Mouse (Mus musculus) brain, adult 2 months (tissue): ENCODE data around the gene Med20.
A peak's percentile ranks its signal among the peaks of the same experiment; 100 is the strongest.
"Not testable (repeated sequence)": the region's sequence is repeated elsewhere in the genome, so short reads cannot be mapped to it uniquely, and the experiment has no call there.

Source experiments
- DNase-seq: peaks from one replicate; pipeline ENCODE4 v3.0.0; 2011; ENCODE audit warnings: low read depth, low spot score

Gene Med20

DNA sequence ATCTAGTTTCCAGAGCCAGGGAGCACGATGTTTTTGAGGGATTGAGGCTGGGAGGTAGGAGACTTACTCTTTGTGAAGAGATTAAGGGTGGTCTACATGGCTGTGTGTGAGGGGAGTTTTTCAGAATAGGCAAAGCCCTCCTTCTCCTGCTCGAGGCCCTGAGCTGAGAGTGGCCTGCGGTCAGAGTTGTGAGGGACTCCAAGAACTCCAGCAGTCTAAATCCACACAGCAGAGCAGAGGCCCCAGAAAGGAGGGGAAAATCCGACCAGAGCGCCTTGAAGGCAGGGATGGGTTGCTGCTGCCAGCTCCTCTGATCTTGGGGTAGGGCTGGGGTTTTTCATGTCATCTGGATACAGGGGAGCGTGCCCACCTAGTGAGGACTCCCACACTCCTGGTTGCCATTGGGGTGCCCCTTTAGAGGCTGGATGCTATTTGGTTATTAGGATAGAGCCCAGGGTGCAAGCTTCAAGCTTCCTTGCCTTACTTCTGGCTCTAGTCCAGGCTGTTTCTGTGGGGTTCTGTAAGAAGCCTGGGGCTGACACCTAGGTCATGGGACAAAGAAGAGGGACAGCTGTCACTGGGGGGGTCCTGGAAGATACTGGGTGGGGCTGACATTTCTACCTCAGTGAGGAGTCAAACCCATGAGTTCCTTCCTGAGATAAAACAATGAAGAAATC lies 15.1 kb upstream of the Med20 start:
- DNase-seq, result no peak

DNA sequence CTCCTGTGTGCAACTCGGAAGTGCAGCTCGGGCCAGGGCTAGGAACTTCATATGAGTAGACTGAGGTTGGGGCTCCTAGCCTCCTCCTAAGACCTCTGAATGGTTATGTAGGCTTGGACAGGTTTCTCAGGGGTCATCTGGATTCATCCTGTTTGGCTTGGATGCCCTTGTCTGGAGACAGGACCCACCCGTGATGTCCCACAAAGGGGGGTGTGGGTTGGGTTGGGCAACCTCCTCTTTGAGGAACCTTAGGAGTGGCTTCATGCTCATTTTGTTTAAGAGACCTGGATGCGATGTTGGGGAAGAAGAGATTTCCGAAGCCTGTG lies 14.6 kb upstream of the Med20 start:
- no peak for DNase-seq

DNA sequence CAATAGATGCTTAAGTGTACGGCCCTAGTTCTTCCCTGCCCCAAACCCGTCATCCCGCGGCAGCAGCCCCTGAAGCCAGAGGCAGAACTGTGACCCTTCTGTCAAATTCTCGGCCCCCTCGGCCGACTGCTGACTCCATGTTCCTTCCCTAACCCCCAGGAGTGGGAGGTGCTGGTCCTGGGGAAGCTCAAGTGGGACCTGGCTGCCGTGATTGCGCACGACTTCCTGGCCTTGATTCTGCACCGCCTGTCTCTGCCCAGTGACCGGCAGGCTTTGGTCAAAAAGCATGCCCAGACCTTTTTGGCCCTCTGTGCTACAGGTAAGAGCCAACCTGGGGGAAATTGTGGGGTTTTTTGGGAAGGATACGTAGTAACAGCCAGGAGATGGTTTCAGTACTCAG lies 14.1 kb upstream of the Med20 start:
- no peak for DNase-seq

DNA sequence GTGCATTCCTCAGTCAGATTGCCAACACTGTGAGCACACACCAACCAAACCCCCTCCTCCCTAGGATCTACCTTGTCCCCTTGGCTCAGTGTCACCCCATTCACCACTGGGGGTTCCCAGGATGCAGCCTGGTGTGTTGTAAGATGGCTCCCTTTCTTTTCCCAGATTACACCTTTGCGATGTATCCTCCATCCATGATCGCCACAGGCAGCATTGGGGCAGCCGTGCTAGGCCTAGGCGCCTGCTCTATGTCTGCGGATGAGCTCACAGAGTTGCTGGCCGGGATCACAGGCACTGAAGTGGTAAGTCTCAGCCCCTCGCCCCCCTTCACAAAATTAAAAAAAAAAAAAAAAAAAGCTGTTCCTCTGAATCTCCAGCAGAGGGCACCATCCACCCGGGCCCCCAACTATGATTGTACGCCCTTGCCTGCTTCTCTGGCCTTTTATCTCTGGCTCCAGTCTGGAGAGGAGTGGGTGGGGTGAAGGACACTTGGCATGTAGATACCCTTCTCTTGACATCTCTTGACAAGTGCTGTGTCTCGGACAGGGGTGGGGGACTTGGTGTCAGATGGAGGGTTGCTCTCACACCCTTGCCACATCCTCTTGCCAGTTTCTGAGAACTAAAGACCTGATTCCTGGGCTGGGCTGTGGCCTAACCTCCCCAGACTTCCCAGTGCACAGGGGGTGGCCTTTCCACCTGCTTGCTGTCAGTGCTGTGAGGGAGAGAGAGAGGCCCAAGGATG lies 13.4 kb upstream of the Med20 start:
- peak; percentile 48 for DNase-seq

DNA sequence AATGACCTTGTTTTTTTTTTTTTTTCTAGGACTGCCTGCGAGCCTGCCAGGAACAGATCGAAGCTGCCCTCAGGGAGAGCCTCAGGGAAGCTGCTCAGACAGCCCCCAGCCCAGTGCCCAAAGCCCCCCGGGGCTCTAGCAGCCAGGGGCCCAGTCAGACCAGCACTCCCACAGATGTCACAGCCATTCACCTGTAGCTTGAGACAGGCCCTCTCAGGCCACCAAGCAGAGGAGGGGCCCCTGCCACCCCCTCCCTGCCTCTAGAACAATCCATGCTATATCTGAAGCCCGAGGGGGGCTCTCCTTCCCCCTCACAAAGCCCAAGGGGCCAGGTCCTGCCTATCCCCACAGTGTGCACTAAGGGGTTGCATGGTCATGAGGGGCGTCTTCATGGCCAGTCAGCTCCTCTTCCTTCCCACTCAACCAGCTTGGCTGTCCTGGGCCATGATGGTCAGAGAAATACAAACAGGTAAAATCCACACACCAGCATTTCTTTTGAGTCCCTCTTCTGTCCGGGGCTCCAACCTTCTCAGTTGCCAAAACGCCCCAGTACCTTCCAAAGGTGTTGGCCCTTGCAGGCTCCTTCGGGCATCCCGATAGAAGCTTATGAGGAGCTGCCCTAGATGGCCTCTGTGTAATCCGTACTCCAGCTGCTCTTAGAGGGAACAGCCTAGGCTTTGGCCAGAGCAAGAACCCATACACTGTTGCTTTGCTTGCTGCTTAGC lies 12.6 kb upstream of the Med20 start:
- not testable (repeated sequence) for DNase-seq

DNA sequence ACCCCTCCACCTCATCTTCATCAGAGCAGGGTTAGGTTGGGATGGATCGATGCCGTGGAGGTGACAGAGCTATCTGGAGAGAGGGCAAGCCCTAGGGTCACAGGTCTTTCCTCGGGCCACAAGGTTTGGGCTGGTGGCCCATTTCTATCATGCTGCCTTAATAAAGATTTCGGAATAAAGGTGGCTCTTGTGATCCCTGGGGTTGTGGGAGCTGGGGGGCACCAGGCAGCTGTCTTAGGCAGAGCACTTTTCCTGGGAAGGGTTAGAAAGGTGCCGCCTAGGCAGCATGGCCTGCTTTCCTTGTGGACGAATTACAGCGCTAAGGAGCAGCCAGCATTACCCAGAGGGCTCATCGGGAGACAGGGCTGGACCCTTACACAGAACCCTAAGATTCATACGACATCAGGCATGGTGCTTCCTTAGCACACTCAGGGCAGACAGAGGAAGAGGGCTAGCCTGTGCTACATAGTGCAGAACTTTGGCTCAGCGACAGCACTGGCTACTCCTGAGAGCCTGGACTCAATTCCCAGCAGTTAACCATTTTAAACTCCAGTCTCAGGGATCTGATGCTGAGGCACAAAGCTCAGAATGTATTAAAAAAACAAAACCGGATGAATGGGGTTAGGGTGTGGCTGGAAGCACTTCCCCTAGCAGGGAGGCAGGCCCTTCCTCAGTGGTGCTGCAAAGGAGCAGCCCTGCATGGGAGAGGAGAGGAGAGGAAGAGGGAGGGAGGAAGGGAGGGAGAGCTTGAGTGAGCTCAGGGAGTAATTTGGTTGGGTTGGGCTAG lies 11.7 kb upstream of the Med20 start:
- DNase-seq, result no peak

DNA sequence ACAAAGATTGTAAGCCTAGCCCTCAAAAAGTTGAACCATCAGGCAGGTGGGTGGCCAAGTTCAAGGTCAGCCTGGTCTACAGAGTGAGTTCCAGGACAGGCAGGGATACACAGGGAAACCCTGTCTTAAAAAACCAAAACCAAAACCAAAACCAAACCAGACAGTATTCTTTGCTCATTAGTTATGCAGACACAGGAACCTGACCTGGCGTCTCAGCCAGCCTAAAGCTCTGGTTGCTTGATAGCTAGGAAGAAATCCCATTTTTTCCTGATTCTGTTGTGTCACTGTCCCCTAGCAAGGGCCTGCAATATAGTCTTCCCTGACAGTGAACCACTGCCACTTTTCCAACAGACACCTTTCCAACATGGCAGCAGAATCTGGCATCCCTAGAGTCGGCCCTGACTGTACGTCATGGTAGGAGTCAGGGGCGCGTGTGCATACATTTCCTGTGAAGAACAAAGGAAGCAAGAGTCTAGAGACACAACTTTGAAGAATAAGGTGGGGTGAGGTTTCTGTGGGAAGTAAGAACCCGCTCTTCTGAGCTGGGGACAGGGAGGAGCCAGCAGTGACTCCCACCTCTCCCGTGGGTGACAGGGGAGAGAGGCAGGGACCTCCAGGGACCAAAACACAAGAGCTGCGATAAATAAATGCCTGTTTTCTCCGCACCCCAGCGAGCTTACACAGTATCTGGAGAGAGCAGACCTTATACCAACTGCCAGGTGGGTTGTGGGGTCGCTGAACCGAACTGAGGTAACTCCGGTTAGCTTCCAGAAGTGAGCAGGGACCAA lies 10.6 kb upstream of the Med20 start:
- no peak for DNase-seq

DNA sequence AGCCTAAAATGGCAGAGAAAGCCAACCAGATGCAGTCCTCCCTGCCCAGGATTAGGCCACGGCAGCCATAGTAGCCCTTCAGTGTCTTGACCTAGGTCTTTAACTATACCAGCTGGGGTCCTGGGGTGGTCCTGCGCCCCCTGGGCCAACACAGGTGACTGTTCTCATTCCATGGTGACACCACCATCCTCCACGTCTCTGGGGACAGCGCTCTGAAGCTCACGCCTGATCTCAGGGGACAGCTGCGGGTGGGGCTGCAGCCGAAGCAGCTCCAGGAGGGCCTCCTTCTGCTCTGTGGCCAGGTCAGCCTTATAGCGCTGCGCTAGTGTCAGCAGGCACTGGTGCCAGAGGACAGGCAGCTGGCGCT lies 10.0 kb upstream of the Med20 start:
- DNase-seq, result no peak

DNA sequence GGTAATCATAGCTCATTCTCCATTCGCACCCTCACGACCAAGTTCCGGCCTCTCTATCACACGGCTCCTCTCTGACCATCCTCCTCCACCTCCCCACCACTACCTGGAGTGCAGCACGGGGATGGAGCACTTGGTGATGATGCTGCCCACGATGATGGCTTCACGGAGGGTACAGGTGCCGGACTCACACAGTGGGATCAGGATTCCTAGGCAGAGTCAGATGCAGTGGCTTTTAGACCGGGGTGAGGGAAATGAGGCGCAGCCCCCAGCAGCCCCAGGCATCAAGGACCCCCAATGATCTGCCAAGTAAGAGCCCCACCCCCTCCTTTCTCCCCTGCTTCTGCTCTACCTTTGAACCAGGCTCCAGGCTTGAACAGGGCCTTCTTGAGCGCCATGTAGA lies 9.1 kb upstream of the Med20 start:
- no peak for DNase-seq

DNA sequence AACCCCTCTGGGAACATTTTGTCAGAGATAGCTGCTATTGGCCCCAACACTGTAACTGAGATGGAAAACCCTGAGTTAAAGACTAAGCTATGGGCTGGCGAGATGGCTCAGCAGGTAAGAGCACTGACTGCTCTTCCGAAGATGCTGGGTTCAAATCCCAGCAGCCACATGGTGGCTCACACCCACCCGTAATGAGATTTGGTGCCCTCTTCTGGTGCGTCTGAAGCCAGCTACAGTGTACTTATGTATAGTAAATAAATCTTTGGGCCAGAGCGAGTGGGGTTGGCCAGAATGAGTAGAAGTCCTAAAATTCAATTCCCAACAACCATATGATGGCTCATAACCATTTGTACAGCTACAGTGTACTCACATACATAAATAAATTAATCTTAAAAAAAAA lies 5.2 kb upstream of the Med20 start:
- DNase-seq, result no peak

DNA sequence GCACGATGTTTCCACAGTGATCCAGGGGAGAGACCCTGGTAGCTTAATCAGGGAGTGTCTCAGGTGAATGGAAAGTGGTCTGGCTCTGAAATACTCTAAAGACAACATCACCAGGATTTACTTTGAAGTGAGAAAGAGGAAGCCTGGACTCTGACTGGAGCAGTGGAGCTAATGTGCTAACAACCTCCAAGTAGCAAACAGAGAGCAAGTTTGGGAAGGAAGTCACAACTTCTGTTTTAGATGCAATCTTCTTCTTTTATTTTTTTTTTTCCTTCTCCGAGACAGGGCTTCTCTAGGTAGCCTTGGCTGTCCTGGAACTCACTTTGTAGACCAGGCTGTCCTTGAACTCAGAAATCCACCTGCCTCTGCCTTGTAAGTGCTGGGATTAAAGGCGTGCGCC lies 2.2 kb upstream of the Med20 start:
- DNase-seq, result no peak

DNA sequence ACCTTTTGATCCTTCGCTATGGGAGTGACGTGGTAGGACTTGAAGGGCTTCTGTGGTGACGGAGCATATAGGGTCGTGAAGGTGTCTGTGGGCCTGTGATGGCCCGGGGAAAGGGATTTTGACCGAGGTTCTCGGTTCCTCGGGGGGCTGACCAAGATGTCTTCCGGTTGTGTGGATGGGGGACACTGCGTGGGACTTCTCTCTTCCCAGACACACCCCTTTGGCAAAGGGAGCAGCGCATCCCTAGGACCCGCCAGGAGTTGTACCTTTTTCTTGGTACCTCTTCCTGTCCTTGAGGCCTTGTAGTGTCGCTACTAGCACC lies 240 bp downstream of the Med20 start:
- no peak for DNase-seq

DNA sequence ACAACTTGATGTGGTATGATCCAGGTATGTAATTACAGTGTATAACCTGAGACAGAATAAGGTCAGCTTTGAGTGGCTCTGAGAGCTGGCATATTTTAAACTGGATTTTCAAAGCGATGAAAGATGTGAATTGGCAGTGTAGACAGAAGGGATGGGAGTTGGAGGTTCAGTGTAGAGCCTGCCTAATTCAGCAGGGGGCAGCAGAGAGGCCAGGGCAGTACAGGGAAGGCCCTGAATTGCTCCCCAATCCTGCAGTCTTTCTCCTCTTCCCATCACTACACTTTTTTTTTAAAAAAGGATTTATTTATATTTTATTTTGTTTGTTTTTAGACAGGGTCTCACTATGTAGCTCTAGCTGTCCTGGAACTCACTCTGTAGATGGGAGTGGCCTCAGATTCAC lies 2.6 kb downstream of the Med20 start:
- DNase-seq, result peak; percentile 22

DNA sequence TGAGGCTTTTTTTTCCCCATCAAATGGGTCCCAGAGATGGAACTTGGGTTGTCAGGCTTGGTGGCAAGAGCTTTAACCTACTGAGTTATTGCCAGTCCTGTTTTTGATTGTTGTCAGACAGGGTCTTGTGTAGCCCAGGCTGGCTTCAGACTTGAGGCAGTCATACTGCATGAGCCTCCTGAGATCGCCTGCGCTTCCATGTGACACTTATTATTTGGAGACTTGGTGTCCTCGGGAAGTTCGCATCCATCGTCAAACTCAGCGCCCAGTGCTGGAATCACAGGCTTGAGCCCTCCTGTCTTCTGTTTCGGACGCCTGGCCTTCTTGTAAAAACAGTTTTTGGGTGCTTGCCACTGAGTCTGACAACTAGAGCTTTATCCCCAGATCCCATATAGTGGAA lies 4.7 kb downstream of the Med20 start:
- DNase-seq, result no peak

DNA sequence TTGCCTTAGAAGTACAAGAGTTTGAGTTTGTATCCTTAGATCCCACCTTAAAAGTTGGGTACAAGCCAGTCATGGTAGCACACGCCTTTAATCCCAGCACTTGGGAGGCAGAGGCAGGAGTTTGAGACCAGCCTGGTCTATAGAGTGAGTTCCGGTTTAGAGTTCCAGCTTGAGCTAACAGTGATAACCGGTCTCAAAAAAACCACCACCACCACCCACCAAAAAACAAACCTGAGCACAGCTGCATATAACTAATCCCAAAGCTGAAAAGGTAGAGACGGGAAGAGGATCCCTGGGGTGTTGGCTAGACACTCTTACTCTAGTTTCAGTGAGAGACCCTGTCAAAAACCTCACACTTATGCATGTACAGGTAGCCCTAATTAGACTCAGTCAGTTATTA lies 5.3 kb downstream of the Med20 start:
- no peak for DNase-seq

DNA sequence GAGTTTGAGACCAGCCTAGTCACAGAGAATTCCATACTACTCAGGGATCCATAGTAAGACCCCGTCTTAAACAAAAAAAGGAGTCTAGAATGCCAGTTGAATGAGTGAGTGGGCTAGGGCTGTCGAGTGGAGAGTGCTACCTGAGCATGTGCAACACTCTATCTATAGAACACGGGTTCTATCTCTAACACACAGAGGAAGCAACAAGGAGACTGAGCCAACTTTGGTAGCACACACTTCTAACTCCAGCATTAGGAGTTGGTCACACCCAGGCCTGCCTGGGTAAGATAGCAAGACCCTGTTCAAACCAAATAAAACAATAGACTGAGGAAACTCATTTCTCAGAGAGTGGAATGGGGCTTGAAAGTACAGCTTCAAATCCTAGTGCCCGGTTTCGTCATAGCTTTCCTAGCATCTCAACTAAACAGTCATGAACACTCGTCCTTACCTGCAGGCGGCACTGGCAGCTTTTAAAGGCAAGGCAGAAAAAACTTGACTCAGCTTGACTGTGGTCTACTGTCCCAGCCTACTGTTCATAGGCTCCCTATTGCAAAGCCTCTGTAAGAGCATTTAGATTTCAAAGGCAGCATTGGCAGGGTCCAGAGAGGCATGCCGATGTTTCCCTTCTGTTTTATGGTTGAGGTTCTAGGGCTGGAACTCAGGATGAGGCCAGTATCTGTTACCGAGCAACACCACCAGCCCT lies 6.4 kb downstream of the Med20 start:
- no peak for DNase-seq

DNA sequence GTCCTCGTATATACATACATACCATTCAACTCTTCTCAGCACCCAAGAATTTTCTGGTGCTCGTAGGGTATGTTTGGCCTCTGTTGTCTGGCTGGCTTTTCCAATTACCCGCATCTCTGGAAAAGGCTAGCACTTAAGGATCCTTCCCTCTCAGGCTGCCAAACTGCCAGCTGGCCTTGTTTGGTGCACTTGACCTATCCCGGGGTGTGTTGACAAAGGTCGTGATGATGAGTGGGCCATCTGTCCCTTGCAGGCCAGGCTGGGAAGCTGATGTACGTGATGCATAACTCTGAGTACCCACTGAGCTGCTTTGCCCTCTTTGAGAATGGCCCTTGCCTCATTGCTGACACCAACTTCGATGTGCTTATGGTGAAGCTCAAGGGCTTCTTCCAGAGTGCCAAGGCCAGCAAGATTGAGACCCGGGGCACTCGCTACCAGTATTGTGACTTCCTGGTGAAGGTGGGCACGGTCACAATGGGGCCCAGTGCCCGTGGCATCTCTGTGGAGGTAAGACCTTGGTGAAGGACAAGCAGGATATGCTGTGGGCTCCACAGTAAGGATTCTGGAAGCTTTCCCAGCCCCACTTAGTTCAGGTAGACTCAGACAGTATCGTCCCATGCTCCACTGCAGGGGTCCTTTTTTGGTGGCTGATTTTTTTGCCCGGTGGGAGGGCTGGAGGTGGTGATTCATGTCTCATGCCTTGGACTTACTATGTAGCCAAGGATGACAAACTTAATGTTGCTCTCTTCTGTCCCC lies 7.4 kb downstream of the Med20 start:
- DNase-seq, result peak; percentile 40

DNA sequence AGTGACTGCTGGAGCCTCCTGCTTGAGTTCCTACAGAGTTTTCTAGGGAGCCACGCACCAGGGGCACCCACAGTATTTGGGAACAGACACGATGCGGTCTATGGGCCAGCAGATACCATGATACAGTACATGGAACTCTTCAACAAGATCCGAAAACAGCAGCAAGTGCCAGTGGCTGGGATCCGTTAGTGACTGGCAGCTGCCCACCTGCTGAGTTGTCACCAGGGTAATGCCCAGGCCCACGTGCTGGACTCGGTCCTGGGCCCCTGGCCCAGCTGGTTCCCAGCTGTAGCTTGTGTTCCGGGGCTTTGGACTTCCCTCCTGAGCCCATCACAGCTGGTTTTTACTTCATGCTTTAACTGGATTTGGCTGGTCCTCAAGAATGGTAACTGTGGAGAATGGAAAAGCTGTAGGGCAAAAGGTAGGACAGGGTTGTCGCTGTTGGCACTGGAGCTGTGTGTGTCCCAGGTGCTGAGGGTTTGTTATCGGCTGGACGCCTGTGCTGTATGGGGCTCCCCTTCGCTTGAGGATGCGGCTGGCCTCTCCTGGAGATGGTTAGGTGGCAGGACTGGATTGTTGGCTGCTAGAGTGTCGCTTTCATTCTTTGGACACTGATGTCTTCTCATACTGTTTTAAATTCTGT lies 11.7 kb downstream of the Med20 start:
- DNase-seq, result no peak

DNA sequence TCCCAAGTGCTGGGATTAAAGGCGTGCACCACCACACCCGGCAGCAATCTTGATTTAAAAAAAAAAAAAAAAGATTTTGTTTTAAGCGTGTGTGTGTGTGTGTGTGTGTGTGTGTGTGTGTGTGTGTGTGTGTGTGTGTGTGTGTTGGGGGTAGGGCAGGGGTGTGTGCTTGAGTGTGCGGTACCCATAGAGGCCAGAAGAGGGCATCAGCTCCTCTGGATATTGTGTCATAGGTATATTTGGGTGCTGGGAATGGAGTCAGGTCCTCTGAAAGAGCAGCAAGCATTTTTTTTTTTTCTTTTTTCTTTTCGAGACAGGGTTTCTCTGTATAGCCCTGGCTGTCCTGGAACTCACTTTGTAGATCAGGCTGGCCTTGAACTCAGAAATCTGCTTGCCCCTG lies 13.2 kb downstream of the Med20 start:
- not testable (repeated sequence) for DNase-seq

DNA sequence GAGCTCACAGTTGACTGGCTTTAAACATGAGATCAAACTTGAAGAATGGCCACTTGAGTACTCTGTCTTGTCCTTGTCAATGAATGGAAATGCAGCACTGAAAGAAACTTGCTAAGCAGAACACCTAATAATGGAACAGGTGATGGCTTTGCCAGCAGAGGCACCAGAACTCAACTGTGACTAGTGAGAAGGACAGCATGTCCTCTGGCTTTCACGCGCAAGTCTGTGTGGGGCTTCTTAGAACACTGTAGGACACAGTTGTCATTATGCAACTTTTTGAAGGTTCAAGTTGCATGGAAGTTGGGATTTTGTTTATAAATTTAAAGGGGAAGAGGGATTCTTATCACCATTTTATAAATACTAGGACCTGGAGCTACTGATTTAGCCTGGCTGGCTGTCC lies 13.7 kb downstream of the Med20 start:
- DNase-seq, result no peak
